Mouse (Mus musculus) stomach, embryonic 16.5 days (tissue): Measurements from ENCODE around the gene Cpt1b. TPM values are rescaled to one million over a fixed set of nuclear protein-coding genes. Genes with fewer than 3 reads are reported as not detected.

Experiments used
- ATAC-seq: fragments of 200-750 bp; cut with Nextera tagmentation; 2 replicates; pipeline ENCODE4 v1.8.0; 2017; ENCODE audit warnings: moderate number of reproducible peaks, moderate TSS enrichment; ENCODE audit not compliant: insufficient read depth, low FRiP score
- H3K27ac ChIP-seq: fragments of 300-500 bp; sonication (generic); 2 replicates; pipeline ENCODE4 v1.5.1; 2014; ENCODE audit warnings: low read length
- H3K27me3 ChIP-seq: fragments of 300-500 bp; sonication (generic); 2 replicates; pipeline ENCODE4 v1.6.1; 2014; ENCODE audit warnings: low read length, control low read depth, mixed read lengths; ENCODE audit not compliant: control insufficient read depth, insufficient read depth
- H3K36me3 ChIP-seq: fragments of 300-500 bp; sonication (generic); 2 replicates; pipeline ENCODE4 v1.6.1; 2014; ENCODE audit warnings: low read length; ENCODE audit not compliant: control insufficient read depth, insufficient read depth
- H3K4me1 ChIP-seq: fragments of 300-500 bp; sonication (generic); 2 replicates; pipeline ENCODE4 v1.6.1; 2014; ENCODE audit warnings: low read length, control low read depth, mixed read lengths; ENCODE audit not compliant: control insufficient read depth, insufficient read depth
- H3K4me2 ChIP-seq: fragments of 300-500 bp; sonication (generic); 2 replicates; pipeline ENCODE4 v1.6.1; 2014; ENCODE audit warnings: low read depth, low read length, mixed read lengths
- H3K4me3 ChIP-seq: fragments of 300-500 bp; sonication (generic); replicated peaks from 2 replicates; pipeline ENCODE4 v1.5.1; 2014; ENCODE audit warnings: mild to moderate bottlenecking, low read length
- H3K9ac ChIP-seq: fragments of 300-500 bp; sonication (generic); 2 replicates; pipeline ENCODE4 v1.6.1; 2014; ENCODE audit warnings: low read length
- H3K9me3 ChIP-seq: fragments of 300-500 bp; sonication (generic); replicated peaks from 2 replicates; pipeline ENCODE4 v1.6.1; 2016; ENCODE audit warnings: low read length, control low read depth; ENCODE audit not compliant: control insufficient read depth
- WGBS: fragments of 180-500 bp; shearing (Covaris S2); extraction: QIAGEN DNeasy Blood & Tissue Kit; methylation state at CpG from one replicate; pipeline ENCODE4 v1.1.7; 2014; 5-methylcytosine and 5-hydroxymethylcytosine counted together
- polyA plus RNA-seq: library from polyadenylated mRNA; unstranded; fragments of >200 nt; fragmentation: Nextera tagmentation; extraction: Ambion mirVana; gene quantifications from 2 replicates; pipeline ENCODE4 v1.2.1, GENCODE M21; 2015

Gene Cpt1b
- polyA plus RNA-seq, 1 experiment from 2014 or later = 4.8 TPM

- H3K36me3 ChIP-seq = no peaks in the 10 kb centered on the region
- H3K9me3 ChIP-seq = no peaks in the 10 kb centered on the region
- H3K27me3 ChIP-seq = peaks cover 42% of the 10 kb centered on the region
- peak overlapping the region; percentile 50 for H3K9ac ChIP-seq
- no peak overlapping the region for H3K27ac ChIP-seq
- ATAC-seq = no peak
- peak overlapping the region; percentile 42 for H3K4me3 ChIP-seq
- peak overlapping the region; percentile 58 for H3K4me2 ChIP-seq
- peaks cover 12% of the 10 kb centered on the region for H3K4me1 ChIP-seq
- WGBS = 14% methylated on average over 46 of the region's 46 CpGs
Measured at GRCm38 (mm10) chr15:89377938-89378828, 47.5 kb downstream of the Cpt1b start.

DNA sequence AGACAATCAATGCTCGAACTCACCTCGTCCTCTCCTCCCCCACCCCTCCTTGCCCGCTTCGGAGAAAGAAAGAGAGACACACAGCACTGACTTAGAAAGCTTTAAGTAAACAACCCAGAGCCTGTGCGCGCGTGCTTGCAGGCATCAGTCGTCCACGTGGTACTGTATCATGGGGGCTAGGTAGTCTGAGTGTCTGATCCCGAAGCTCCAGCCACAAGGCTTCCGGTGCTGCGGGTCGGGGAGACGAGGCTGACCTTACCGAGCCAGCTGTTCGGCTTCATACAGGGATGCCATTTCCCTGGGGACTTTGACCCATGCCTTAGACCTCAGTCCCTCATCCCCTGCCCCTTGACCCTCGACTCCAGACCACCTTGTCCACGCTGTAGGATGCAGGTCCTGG lies 48.3 kb downstream of the Cpt1b start:
- H3K4me1 ChIP-seq = peaks cover 19% of the 10 kb centered on the region
- ATAC-seq = no peak
- no peak overlapping the region for H3K4me3 ChIP-seq
- H3K27me3 ChIP-seq = peaks cover 42% of the 10 kb centered on the region
- no peak overlapping the region for H3K9ac ChIP-seq
- H3K4me2 ChIP-seq = 0 out of 2 replicates have a peak overlapping the region, but pooled peaks have one; percentile 9
- no peaks in the 10 kb centered on the region; the same call in 1 of the 2 replicates for H3K36me3 ChIP-seq
- no peaks in the 10 kb centered on the region for H3K9me3 ChIP-seq
- H3K27ac ChIP-seq = no peak overlapping the region
- whole genome bisulfite sequencing = 5% methylated on average over 18 of the region's 18 CpGs

DNA sequence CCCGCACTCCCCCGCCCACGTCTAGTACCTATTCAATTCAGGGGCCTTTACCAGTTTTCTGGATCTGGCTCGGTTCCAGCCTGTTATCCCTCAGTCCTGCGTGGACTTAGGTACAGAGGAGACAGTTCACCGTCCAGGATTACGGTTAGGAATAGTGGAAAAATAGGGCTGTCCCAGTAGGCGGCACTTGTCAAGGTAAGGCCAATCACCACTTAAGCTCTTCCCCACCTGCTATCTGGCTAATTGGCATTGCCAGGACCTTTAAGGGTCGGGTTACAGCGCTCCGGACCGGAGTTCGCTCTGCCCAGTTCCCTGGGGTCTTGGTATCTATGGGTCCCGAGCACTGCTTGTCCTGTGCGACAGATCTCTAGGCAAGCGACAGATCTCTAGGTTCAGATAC lies 48.7 kb downstream of the Cpt1b start, which contains the start of gene Tymp:
Gene Tymp, minus strand, starts transcription at position 83 of the 400 bp plus-strand sequence.
- H3K4me1 ChIP-seq = peaks cover 19% of the 10 kb centered on the region
- no peak within 1 kb of the TSS for H3K9ac ChIP-seq
- peaks cover 2% of the 10 kb centered on the region for H3K36me3 ChIP-seq
- no peak within 1 kb of the TSS for H3K4me3 ChIP-seq
- no peaks in the 10 kb centered on the region for H3K9me3 ChIP-seq
- H3K4me2 ChIP-seq = 0 out of 2 replicates have a peak within 1 kb of the TSS, but pooled peaks have one; percentile 9
- WGBS = 20% methylated on average over 16 of the region's 16 CpGs
- H3K27me3 ChIP-seq = peaks cover 42% of the 10 kb centered on the region
- no peak for ATAC-seq
- H3K27ac ChIP-seq = no peak within 1 kb of the TSS

- H3K4me1 ChIP-seq = peaks cover 19% of the 10 kb centered on the region
- H3K4me3 ChIP-seq = no peak overlapping the region
- WGBS = 83% methylated on average over 7 of the region's 7 CpGs
- peaks cover 42% of the 10 kb centered on the region for H3K27me3 ChIP-seq
- H3K9me3 ChIP-seq = no peaks in the 10 kb centered on the region
- no peak overlapping the region for H3K9ac ChIP-seq
- no peak overlapping the region for H3K27ac ChIP-seq
- H3K36me3 ChIP-seq = peaks cover 7% of the 10 kb centered on the region
- H3K4me2 ChIP-seq = no peak overlapping the region
- ATAC-seq = no peak
Measured at GRCm38 (mm10) chr15:89376040-89376439, 49.6 kb downstream of the Cpt1b start.

DNA sequence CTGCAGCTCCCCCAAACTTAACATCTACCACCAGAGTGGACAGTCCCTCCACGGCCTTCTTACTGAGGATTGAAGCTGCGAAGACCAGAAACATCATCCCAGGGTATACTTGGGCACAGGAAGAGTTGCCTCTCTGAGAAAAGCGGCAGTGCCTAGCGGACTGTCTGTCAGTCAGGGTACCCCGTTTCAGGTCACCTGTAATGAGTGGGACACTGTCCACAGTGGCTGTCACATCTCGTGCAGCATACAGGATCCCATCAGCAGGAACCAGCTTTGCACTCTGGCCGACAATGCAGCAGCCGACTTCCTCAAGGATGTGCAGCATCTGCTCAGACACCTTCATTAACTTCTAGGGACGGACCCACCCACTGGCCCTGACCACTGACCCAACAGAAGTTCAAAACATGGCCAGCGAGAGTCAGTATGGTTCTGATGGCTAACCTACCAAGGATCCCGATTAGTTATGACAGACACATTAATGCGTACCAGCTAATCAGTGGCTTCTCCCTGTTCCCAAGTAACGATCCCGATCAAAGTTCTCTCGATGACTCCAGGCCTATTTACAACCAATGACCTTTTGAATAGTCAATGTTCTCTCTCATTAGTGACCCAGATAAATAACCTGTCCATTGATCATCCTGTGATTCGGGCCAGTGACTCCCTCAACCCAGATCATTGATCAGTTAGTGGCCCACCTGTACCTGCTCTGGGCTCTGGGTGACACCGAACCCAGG lies 50.7 kb downstream of the Cpt1b start:
- ATAC-seq = no peak
- no peaks in the 10 kb centered on the region for H3K9me3 ChIP-seq
- WGBS = 91% methylated on average over 17 of the region's 17 CpGs
- H3K9ac ChIP-seq = no peak overlapping the region
- peaks cover 15% of the 10 kb centered on the region for H3K36me3 ChIP-seq
- peaks cover 19% of the 10 kb centered on the region for H3K4me1 ChIP-seq
- no peak overlapping the region for H3K4me2 ChIP-seq
- no peak overlapping the region for H3K4me3 ChIP-seq
- H3K27me3 ChIP-seq = peaks cover 37% of the 10 kb centered on the region
- no peak overlapping the region for H3K27ac ChIP-seq

DNA sequence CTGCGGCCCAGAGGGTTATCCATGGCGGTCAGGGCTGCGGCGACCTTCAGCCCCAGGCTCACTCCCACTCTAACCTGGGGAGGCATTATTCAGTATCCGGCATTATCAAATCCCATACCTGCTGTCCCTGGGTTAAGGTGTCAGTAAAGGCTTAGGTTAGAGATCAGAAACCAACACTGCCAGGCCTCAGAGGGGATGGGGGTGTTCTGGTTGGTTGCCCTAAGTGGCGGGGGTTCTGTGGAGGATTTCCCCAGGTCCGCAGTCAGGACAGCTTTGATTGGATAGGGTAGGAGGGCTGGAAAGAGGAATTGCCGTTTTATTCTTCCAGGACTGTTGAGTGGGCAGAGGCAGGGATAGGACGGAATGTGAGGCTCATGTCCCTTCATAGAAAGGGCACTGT lies 51.3 kb downstream of the Cpt1b start:
- no peaks in the 10 kb centered on the region for H3K9me3 ChIP-seq
- peak overlapping the region; percentile 72 for H3K4me3 ChIP-seq
- H3K27me3 ChIP-seq = peaks cover 33% of the 10 kb centered on the region
- H3K36me3 ChIP-seq = peaks cover 21% of the 10 kb centered on the region
- peak overlapping the region; percentile 96 for H3K27ac ChIP-seq
- H3K4me1 ChIP-seq = peaks cover 19% of the 10 kb centered on the region
- H3K4me2 ChIP-seq = peak overlapping the region; percentile 87
- H3K9ac ChIP-seq = peak overlapping the region; percentile 90
- WGBS = 49% methylated on average over 9 of the region's 9 CpGs
- no peak for ATAC-seq

- under 1% methylated on average over 42 of the region's 42 CpGs for WGBS
- peaks cover 26% of the 10 kb centered on the region for H3K36me3 ChIP-seq
- H3K4me1 ChIP-seq = peaks cover 14% of the 10 kb centered on the region
- peak within 1 kb of the TSS; percentile 96 for H3K27ac ChIP-seq
- H3K9me3 ChIP-seq = no peaks in the 10 kb centered on the region
- H3K4me2 ChIP-seq = peak within 1 kb of the TSS; percentile 87
- peak; percentile 87 for ATAC-seq
- peak within 1 kb of the TSS; percentile 90 for H3K9ac ChIP-seq
- H3K4me3 ChIP-seq = peak within 1 kb of the TSS; percentile 72
- peaks cover 28% of the 10 kb centered on the region for H3K27me3 ChIP-seq
Measured at GRCm38 (mm10) chr15:89373762-89374248, 51.9 kb downstream of the Cpt1b start, which contains the start of gene Sco2. Sco2 (minus strand) TSS chr15:89373846.

DNA sequence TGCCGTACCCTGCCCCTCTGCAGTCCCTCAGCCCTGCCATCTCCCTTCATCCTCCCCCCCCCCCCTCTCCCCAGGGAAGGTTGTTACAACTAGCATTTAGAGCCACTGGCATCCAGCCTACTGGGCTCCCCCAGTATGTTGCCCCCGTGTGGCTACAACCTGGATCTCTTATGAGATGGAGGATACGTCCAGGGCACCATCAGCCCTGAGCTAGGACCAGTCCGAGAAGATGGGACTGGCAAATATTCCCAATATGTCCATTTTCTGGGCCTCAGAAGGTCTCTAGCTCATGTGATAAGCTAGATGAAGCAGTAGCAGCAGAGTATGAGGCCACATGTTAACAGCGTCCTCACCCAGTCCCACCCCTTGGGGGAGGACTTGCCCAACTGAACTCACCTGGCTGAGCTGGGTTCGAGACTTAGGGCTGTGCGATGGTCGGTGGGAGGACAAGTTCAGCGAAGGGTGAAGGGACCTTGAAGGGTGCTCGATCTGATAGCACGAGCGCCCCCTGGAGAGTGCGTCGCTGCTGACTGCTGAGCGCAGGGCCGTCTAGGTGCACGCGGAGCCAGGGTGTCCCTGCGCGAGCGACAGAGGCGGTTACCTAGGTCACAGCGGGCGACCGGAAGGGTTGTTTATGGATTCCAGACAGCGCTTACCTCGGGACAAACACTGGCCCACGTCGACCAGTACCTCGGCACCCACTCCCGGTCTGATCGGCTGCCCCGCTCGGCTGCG lies 52.5 kb downstream of the Cpt1b start:
- peak overlapping the region; percentile 72 for H3K4me3 ChIP-seq
- H3K27me3 ChIP-seq = peaks cover 21% of the 10 kb centered on the region
- WGBS = 2% methylated on average over 35 of the region's 35 CpGs
- ATAC-seq = peak; percentile 86
- H3K9ac ChIP-seq = peak overlapping the region; percentile 90
- H3K4me1 ChIP-seq = peaks cover 10% of the 10 kb centered on the region; the same call in 1 of the 2 replicates
- H3K36me3 ChIP-seq = peaks cover 31% of the 10 kb centered on the region
- no peaks in the 10 kb centered on the region for H3K9me3 ChIP-seq
- H3K27ac ChIP-seq = peak overlapping the region; percentile 96
- peak overlapping the region; percentile 87 for H3K4me2 ChIP-seq
